Mouse (Mus musculus) embryo, embryonic 10.5 days (tissue): Measurements from ENCODE around the gene Tmem201.
"Not testable (repeated sequence)": the region's sequence is repeated elsewhere in the genome, so short reads cannot be mapped to it uniquely, and the experiment has no call there.

ENCODE experiments used
- DNase-seq: peaks from one replicate; pipeline ENCODE4 v3.0.0-alpha.2; 2015; ENCODE audit warnings: low spot score

Gene Tmem201

DNA sequence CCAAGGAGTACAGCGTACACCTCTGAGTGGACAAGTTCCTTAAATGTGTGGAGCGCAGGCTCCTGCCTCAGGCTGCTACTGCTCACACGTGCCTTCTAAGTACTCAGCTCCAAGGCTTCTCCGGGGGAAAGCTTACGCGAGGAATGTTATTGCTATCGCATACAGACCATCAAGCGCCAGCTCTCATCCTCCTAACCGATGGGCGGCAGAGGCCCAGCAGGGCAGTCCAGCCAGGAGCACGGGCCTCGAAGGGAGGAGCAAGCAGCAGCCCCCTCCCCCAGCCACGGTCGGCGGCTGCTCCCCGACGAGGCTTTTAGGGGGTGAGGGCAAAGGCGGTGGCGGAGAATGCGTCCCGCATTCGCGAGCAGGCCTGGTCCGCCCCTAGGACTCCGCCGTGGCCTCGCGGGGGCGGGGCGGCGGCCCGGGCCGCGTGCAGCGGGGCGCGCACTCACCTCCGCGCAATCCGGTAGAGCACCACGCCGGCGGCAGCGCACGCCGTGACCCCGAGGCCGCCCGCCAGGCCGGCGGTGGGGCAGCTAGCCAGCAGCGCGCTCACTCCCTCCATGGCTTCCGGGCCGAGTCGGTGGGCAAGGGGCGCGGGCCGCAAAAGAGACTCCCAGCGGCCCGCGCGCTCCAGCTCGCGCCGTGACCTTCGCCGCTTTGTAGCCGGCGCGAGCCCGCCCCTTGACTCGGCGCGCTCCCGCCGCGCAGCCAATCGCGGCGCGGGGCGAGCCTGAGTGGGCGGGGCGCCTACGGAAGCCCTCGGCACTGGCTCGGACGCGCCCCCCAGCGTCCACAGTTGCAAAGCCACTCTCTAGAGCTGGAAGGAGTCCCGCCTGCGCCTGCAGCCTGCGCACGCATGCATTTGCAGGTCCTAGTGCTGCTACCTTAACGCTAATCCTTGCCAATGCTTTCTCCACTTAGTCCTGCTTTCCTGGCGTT, at the start of gene Tmem201:
TSS of gene Tmem201 (minus strand) at position 662 of the 942 bp plus-strand sequence.
- DNase-seq = peak; percentile 97

- DNase-seq = no peak
Observed at GRCm38 (mm10) chr4:149784901-149785300, 47.1 kb upstream of the Tmem201 start.

DNA sequence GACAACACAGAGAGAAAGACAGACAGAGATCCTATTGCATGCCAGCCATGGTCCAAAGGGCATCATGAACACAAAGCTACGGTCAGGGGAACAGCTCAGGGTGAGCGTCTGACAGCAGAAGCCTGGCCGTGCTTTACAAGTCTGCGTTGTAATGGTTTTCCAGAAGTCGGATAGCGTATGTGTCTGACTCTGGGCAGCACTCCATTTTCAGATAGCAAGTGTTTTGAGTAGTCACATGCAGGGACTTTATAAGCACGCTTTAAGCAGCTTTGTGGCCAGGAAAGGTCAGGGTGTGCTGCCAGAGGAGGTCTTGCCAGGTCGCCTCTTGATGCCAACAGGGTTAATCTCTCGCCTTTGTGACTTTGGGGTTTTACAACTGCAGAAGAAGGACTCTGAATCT, 46.5 kb upstream of the Tmem201 start:
- DNase-seq = no peak

- DNase-seq = no peak
Observed at GRCm38 (mm10) chr4:149782975-149783374, 45.1 kb upstream of the Tmem201 start.

DNA sequence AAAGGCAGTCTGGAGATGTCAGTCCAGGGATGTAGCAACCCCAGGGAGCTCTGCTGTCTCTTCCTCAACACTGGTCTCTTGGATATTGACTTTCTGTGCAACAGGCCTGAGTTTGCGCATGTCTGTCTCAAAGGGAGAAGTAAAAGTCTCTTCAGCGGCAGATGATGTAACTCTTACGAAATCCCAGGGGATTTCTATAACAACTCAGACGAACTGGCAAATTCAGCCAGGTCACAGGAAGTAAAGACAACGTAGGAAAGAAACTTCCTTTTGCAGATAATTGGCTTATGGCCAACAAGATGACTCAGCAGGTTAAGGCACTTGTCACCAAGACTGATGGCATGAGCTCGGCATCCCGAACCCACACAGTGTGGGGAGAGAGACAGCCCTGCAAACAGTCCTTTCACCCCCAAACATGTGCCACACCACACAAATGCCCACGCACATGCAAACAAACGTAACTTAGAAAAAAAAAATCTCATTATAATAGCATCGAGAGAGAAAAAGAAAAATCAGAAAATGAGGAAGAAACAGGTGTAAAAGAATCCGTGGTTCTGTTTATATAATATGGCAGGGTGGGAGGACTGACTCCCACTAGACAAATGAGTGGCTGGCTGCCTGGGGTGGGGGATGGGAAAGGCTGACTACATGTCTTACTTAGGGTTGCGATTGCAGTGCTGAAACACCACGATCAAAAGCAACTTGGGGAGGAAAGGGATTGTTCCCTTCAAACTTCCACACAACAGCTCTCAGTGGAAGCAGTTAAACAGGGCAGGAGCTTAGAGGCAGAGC, 42.9 kb upstream of the Tmem201 start:
- no peak for DNase-seq

DNA sequence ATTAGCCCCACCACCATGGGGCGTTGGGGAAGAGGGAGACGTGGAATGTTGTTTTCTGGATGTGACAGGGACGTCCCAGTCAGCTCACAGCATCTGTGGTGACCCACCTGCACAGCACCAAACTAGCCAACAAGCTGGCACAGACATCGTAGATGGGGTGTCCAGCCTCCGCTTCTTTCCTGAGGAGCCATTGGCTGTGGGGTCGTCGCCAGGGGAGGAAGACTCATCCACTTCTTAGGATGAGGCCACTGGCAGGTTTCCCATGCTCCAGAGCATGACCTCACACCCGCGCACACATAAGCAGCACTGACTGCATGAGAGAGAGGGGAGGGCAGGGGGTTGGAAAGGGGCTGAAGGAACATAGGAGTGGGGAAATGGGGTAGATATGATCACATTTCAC, 42.1 kb upstream of the Tmem201 start:
- no peak for DNase-seq

- no peak for DNase-seq
Observed at GRCm38 (mm10) chr4:149777126-149777525, 39.3 kb upstream of the Tmem201 start.

DNA sequence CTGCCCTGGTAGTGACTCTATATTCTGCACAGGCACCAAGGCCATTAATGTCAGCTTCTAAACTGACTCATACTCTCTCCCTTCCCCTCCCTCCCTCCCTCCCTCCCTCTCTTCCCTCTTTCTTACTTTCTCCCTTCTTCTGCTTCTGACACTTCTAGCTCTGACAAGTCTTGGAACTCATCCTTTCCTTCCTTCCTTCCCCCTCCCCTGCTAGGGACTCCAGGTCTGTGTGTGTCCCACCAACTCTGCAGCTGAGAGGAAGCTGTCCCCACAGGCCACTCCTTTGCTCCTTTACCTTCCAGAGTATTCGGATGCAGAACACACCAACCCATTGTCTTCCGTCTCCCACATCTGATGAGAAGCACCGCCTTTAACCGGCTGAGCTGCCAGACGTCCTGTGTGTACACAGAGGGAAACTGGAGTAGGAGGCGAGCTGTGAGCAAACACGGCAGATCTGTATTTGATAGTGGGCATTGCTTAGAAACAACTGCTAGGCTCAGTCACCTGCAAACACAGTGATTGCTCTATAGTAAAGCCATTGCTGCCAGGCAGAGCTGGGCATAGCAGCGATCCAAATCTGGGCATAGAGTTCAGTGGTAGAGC, 38.0 kb upstream of the Tmem201 start:
- no peak for DNase-seq

DNA sequence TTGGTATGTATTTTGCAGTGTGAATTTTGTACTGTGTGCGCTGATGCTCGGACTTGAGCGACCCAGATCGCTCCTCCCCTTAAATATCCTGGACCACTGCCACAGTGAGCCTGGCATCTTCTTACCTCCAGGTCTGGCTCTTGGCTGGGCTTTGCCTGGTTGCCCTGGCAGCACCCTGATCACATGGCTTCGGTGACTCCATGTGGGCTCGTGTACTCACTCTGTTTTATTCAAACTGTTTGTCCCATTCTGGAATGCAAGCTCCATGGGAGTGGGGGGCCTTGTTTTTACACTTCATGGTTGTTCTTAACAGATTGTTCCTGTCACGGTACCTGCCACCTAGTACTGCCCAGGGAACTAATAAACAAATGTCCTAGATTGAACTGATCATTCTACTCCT, 37.5 kb upstream of the Tmem201 start:
- no peak for DNase-seq

DNA sequence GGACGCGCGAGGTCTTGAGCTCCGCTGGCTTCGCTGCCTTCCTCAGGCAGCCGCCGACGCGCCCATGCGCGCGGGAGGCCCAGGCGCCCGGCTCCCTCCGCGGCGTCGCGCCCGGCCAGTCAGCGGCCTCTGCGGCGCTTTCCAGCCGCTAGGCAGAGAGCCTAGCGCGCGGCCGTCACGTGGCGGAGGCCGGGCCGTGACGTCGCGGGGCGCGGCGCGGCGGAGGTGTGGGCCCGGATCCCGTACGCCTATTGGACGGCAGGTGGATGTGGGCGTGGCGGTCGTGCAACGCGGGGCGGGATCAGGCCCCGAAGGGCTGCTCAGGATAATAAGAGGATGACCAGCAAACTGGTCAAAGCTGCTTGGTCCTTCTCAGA, 36.2 kb upstream of the Tmem201 start, which contains the start of gene Slc25a33:
TSS of gene Slc25a33 (minus strand) at position 184 of the 377 bp plus-strand sequence.
- DNase-seq = peak; percentile 97

- DNase-seq = peak; percentile 45
Observed at GRCm38 (mm10) chr4:149773408-149774093, 35.7 kb upstream of the Tmem201 start.

DNA sequence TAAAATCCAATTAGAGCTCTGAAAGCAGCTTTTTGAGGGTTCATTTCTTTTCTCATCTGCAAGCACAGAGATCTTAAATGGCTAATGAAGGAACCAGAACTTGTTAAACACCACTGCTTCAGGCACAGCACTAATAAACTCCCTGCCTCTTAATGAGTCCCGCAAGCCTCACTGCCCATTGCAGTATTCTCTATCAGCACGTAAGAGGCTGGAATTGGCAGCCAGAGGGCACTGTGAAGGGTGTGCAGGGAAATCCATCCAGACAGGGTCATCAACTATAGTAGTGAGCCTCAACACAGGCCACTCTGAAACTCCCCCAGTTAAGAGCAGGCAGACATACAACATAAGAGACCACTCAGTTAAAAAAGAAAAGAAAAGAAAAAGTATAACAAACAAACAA, 34.5 kb upstream of the Tmem201 start:
- peak; percentile 58 for DNase-seq

- no peak for DNase-seq
Observed at GRCm38 (mm10) chr4:149765201-149765600, 27.4 kb upstream of the Tmem201 start.

DNA sequence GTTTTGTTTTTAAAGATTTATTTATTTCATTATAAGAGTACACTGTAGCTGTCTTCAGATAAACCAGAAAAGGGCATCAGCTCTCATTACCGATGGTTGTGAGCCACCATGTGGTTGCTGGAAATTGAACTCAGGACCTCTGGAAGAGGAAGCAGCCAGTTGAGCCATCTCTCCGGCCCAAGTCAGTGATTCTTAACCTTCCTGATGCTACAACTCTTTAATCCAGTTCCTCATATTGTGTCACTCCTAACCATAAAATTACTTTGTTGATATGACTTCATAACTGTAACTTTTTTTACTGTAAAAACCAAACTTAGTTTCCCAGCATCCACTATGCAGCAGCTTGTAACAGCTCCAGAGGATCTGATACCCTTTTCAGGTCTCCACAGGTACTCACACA, 25.5 kb upstream of the Tmem201 start:
- no peak for DNase-seq

DNA sequence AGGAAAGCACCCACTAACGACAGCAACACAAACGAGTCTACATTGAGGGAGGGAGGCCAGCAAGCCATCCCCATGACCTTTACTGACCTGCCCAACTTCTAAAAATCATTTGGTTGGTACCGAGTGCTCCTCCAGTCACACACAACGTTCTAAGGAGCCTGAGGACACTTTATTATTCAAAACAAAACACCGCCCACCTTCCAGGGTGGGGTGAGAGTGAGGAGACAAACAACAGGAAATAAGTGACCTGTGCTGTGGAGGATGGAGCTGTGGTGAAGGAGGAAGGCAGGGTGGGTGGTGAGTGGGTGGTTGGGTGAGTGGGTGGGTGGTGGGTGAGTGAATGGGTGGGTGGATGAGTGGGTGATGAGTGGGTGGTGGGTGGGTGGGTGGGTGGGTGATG, 21.7 kb upstream of the Tmem201 start:
- no peak for DNase-seq

DNA sequence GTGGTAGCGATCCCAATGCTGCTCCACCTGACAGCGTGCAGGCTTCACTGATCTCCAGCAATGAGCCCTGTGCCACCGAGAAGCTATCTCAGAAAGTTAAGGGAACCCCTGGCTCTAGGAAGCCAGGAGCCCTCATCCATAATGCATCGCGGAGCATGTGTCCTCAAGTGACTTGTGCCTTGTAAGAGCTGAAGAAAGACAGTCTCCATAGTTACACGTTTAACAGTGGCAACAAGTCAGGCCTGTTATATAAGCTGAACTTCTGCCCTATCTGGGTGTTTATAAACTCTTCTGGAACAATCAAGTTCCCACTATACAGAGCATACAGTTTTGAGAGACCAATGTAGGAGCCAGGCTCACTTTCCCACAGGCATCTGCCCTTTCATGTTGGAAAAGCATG, 20.6 kb upstream of the Tmem201 start:
- DNase-seq = no peak

- not testable (repeated sequence) for DNase-seq
Observed at GRCm38 (mm10) chr4:149756546-149756945, 18.7 kb upstream of the Tmem201 start.

DNA sequence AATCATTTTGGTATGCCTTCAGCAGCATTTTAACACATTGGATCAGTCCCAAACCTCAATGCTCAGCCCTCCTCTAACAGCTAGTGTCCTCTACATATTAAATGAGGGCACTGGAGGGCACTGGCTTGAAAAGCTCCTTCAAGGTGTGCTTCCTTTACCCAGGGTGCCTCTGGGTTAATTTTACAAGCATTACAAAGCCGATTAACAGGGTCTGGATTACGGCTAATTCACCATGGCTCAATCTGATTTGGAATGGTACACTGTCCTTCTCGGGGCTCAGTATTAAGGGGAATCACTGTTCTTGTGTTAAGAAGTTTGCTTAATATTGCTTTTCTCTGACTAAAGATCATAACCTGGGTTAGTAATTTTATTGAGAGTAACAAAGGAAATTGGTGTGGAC, 15.0 kb upstream of the Tmem201 start:
- DNase-seq = no peak

DNA sequence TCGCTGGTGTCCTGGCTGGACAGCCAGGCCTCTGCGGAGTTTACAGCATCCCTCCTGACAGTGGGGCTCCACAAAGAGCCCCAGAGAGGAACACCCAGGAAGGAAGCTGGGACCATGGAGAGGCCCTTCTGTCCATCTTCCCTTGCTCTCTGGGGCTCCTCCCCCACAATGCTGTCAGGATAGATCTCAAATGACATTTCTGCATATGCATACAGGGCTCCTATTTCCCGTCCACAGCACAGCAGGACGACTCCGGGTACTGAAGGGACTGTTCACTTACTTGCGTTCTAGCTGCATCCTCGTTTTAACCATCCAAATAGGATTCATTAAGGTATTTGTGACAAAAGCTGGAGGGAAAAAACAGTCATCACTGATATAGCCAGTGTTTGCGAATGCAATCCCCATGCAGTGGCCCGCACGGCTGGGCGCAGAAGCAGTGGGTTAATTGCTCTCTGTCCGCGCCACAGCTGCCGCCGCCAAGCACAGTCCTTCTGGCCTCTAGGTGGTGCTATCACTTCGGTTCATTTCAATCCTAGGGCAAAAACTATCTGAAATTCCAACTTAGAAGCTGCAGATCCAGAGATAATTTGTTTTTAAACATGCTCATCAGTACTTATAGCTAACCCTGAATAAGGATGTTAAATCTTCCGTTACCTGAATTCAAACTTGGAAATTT, 14.4 kb upstream of the Tmem201 start:
- DNase-seq = peak; percentile 85

DNA sequence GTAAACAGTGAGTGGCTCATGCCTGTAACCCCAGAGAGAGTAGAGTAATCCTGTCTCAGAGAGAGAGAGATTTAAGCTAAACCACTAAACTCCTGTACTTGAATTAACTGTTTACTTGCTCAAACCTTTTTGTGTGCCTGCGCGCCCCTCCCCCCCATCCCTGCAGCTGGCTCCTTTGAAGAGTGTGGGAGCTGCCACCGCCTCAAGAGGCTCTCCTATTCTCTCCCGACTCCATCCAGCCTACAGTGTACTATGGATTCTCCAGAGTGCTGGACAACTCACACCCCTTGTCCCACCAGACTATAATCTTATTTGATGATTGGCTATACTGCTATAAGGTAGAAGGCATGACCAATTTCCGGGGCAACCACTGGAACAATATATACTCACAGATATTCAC, 12.8 kb upstream of the Tmem201 start:
- peak; percentile 46 for DNase-seq

DNA sequence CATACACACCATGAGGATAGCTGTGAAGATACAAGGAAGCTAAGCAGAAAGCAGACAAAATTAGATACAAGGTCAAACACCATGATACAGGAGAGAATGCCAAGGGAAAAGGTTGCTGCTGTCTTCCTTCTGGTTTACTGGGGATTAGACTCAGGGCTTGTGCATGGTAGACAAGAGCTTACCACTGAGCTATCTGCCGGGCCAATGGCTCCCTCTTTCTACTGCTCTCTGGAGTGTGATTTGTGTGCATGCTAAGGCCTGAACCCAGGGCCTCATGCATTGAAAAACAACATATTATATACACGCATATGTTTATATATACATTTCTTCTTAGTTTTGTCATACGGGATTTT, 11.8 kb upstream of the Tmem201 start:
- DNase-seq = not testable (repeated sequence)
